Mouse (Mus musculus) retina, embryonic 14.5 days (tissue): ENCODE measurements around the gene Vapb.

ENCODE experiments used
- DNase-seq: peaks from one replicate; pipeline ENCODE4 v3.0.0-alpha.2; 2015; ENCODE audit warnings: low spot score

Gene Vapb

GRCm38 (mm10) chr2:173738232-173738631 lies 921 bp downstream of the Vapb start:
- no peak for DNase-seq

GRCm38 (mm10) chr2:173739107-173739506 lies 1.8 kb downstream of the Vapb start:
- no peak for DNase-seq

GRCm38 (mm10) chr2:173742090-173742489 lies 4.8 kb downstream of the Vapb start:
- DNase-seq: no peak

GRCm38 (mm10) chr2:173742744-173743143 lies 5.4 kb downstream of the Vapb start:
- DNase-seq: no peak

- DNase-seq: no peak
These were observed 6.9 kb downstream of the Vapb start for GRCm38 (mm10) chr2:173744070-173744815.

GRCm38 (mm10) chr2:173748961-173749659 lies 11.8 kb downstream of the Vapb start:
- DNase-seq: no peak

- DNase-seq: no peak
These were observed 18.3 kb downstream of the Vapb start for GRCm38 (mm10) chr2:173755433-173756144.

GRCm38 (mm10) chr2:173757624-173758155 lies 20.4 kb downstream of the Vapb start:
- DNase-seq: no peak

GRCm38 (mm10) chr2:173760607-173761006 lies 23.3 kb downstream of the Vapb start:
- DNase-seq: no peak

- no peak for DNase-seq
These were observed 27.3 kb downstream of the Vapb start for GRCm38 (mm10) chr2:173764629-173765028.

GRCm38 (mm10) chr2:173767959-173768595 lies 30.8 kb downstream of the Vapb start:
- no peak for DNase-seq

- DNase-seq: no peak
These were observed 31.9 kb downstream of the Vapb start for GRCm38 (mm10) chr2:173769183-173769582.

- DNase-seq: no peak
These were observed 33.3 kb downstream of the Vapb start for GRCm38 (mm10) chr2:173770620-173771019.

GRCm38 (mm10) chr2:173771706-173772105 lies 34.4 kb downstream of the Vapb start:
- DNase-seq: no peak

- no peak for DNase-seq
These were observed 38.2 kb downstream of the Vapb start for GRCm38 (mm10) chr2:173775556-173775955.

GRCm38 (mm10) chr2:173776108-173776507 lies 38.8 kb downstream of the Vapb start:
- DNase-seq: peak; percentile 67

- DNase-seq: no peak
These were observed 43.6 kb downstream of the Vapb start for GRCm38 (mm10) chr2:173780931-173781330.

GRCm38 (mm10) chr2:173784366-173784765 lies 47.1 kb downstream of the Vapb start:
- no peak for DNase-seq

- DNase-seq: no peak
These were observed 47.6 kb downstream of the Vapb start for GRCm38 (mm10) chr2:173784884-173785283.

- DNase-seq: peak; percentile 53
These were observed 52.9 kb downstream of the Vapb start for GRCm38 (mm10) chr2:173789945-173790804.
